Mouse (Mus musculus): Measurements from ENCODE around the gene Eif5. TPM values are rescaled to one million over a fixed set of nuclear protein-coding genes. Genes with fewer than 3 reads are reported as not detected.
"Not testable (repeated sequence)": the region's sequence is repeated elsewhere in the genome, so short reads cannot be mapped to it uniquely, and the experiment has no call there.

Gene Eif5
- total RNA-seq, 2 experiments from 2014 or later, result 254 to 262 TPM

DNA sequence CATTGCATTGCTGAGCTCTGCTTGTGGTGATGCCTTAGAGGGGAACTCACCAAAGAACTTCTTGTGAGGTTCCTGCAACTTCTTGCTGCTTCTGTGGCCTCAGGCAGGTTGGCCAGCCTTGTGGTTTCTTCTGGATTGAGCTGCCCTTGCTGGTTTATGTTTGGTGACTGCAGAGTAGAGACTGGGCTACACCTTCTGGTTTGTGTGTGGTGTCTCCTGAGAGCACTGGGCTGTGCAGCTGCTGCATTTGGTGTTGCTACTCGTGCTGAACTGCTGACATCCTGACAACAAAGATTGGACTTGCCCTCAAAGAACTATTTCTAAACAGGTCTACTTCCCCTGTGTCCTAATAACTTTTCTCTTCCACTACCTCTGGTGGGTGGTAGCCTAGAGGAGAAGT, 13.3 kb upstream of the Eif5 start:
- no peak for DNase-seq (ENCODE audit: low spot score in 2 of 2)

DNA sequence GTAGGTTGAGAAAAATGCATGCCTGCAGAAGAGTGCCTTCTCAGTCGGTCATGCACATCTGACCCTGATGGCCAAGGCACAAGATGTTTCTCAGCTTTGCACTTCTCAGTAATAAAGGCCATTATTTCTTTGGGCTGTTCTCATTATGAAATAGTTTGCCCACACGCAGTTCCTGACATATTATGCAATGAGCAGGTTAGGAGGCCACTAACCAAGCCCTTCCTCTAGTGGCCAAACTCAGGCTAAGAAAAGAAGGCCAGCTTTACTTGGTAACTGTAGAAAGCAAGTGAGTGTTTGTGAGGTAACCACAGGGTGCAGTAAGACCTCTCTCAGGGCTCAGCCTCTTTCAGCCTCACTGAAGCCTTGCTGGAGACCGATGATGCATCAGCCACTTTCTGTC, 12.9 kb upstream of the Eif5 start:
- no peak for DNase-seq (ENCODE audit: low spot score in 2 of 2)

DNA sequence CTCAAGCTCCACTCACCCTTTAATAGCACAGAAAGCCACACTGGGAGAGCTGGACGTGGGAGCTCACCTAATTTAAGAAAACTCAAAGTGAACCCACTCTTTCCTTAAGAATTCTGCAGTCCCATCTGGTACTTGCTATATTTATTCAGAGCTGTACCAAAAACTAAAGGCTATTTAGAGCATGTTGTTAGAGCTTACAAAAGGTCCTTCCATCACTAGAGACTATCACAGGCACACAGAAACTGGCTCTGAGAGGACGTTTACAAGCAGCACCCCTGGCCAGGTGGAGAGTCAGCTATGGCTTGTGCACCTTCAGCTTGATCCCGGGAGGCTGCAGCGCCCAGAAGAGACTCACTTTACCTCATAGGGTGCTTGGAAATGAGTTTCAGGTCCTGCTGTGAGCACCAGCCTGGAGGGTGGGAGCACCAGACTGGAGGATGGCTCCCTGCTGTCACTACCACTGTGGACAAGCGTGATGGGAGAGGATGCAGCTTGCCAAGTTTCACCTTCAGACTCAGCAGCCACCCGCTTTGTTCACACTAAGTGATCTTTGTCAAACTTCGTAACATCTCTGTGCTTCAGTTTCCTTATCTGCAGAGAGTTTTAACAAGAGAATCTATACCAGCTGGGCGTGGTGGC, 10.1 kb upstream of the Eif5 start:
- DNase-seq (ENCODE audit: low spot score in 2 of 2), result peak in 1 of 2 experiments; percentile 38

DNA sequence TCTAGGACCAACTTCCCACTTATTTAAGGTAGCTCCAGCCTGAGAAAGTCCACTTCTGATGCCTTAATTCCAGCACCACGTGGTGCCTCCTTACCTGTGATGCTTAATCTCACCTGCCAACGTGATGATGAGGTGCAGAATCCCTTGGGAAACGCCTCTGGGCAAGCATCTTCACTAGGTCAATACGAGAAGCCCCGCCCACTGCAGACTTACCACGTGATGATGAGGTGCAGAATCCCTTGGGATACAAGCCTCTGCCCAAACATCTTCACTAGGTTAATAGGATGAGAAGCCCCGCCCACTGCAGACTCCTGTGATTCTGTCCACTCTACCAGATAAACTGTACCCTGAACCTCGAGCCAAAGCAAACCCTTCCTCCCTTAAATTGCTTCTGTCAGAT, 8.6 kb upstream of the Eif5 start:
- no peak for DNase-seq (ENCODE audit: low spot score in 2 of 2)

DNA sequence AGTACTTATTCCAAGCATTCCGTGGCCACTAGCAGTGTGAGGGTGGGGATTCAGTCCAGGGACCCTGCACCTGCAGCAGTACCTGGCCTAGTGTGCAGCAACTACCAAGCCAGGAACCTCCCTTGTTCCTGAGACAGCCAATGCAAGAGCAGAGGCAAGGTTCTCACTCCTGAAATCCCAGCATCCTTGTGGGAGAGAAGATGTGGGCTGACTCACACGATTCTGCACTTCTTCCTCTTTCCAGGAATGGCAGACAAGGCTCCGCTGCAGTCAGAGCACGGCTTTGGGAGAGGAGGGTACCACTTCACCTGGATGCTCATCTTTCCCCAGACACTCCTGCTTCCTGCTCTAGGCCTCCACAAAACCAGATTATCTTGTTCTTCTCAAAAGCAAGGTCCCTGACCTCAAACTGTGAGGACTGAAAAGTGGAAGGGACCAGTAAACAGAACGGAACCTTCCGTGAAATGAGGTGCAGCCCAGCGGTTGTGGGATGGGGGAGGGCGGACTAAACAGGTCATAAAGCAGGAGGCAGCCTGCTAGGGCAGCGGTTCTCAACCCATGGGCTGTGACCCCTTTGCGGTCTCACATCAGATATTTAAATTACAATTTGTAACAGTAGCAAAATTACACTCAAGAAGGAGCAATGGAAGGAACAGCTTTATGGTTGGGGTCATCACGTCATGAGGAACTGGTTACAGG, 4.6 kb upstream of the Eif5 start:
- no peak for DNase-seq (ENCODE audit: low spot score in 2 of 2)

DNA sequence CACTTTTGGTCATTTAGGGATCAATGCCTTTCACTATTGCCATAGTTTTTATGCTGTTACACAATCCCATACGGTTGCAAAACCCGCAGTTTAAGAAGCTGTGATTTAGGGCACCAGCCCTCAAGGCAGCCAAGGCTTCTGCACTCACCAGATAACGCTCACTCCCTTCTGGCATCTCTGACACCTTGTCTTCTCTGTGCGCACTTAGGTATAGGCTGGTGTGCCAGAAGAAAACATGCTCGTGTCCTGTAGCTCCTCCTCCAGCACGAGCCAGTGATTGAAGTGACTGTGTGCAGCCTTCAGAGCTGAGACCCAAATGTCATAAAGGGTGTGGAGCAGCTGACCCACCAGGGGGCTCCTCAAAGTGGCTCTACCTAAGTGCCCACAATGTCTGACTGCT, 2.5 kb upstream of the Eif5 start:
- DNase-seq (ENCODE audit: low spot score in 2 of 2), result no peak

DNA sequence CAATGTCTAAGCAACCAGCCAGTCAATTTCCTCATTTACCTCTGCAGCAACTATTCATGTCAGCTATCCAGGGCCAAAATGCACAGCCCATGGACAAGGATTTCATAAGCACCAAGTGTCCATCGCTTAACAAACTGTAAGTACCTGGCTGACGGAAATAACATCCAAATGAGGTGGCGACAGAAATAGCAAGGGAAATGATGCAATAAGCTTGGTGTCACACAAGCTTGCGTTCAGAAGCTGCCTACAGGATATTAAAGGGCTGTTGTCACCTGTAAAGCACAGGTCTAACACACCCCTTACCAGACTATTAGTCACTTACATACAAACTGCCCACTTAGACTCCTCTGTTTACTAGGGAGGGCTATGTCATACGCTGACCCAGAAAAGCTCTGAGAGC, 2.1 kb upstream of the Eif5 start:
- DNase-seq (ENCODE audit: low spot score in 2 of 2), result no peak

DNA sequence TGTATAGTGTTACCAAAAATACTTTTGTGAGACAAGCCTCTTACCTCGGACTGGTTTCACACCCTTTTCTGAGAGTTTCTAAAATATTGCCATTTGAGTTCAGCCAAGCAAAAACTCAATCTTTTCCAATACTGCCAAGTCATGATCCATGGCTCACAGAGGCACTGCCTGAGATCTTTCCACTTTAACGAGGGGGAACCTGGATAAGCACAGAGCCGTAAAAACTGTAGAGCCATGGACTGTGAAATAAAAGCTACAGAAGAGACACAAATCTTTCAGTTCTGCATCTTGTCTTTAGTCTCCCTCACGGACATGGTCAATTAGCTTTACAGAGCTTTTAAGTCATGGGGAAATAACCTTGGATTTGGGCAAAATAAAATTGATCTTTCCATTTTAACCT, 1.1 kb upstream of the Eif5 start:
- no peak for DNase-seq (ENCODE audit: low spot score in 2 of 2)

DNA sequence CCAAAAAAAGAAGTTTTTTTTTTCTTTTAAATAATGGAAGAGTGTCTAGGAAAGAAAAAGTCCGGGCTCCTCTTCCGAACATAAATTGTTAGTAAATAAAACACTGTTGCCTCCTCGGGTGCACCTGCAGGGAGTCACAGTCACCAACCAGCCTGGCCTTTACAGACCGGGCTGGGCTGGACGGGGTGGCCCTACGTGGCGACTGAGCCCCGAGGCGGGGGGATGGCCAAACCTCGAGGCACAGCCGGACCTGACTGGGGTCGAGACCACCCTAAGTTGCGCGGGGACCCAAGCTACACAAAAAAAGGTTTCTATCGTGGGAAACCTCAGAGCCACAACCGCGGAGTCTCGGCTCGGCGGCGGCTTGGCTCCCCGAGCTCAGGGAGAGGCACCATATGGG, 475 bp upstream of the Eif5 start:
- no peak for DNase-seq (ENCODE audit: low spot score in 2 of 2)

DNA sequence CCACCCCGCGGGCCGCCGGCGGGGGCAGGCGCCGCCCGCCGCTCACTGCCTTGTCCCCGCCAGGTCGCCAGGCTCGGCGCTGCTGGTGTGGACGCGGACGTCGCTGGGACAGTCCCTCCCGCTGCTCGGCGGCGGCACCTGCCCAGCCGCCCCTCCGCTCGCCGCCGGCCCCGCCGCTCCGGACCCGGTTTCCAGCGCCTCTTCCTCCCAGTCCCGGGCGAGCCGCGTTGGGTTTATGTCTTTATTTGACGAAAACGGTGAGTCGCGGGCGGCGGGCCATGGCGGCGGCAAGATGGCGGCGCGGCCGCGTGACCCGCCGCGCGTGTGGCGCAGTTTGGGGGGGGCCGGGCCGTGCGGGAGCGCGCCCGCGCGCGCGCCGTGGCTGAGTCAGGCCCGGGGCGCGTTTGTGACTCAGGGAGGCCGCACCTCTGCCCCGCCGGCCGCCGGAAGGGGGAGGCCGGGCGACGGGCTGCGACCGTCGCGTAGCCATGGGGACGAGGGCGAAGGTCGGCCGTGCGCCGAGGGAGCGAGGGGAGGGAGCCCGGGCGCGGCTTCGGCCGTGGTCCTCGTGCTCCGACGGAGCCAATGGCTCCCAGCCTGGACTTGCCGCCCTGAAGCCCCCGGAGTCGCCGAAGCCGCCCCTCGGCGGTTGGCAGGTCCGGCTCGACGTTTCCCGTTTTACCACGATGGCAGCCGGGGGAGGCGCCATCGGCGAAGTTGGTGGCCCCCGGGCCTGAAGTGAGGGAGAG, 650 bp downstream of the Eif5 start:
- DNase-seq (ENCODE audit: low spot score in 2 of 2), result peak; percentile 57 to 73

DNA sequence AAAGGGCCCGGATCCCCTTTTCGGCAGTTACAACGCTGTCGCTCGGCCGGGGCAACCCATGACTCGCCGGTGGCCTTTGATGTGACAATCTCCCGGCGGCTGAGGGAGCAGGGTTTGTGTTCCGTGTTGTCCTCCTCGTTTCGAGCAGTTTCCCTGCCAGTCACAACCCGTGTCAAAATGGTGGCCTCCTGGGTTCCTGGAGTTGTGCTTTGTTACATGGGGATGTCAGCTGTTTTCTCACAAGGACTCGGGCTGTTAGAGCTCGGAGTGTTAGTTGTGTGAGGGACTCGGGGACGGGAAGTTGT, 1.2 kb downstream of the Eif5 start:
- no peak for DNase-seq (ENCODE audit: low spot score in 2 of 2)

DNA sequence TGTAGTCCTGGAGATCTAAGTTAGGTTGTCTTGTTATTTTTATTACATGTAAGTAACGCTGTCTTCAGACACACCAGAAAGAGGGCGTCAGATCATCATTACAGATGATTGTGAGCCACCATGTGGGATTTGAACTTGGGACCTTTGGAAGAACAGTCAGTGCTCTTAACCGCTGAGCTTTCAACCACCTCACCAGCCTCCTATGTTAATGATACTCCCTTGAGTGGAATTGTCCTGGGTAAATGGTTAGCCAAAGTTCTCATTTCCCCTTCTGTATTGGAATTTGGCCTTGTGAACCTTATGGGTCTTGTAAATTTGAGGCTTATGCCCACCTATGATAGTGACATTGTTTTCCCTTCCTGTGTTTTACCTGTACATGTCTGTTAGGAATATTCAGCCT, 9.3 kb downstream of the Eif5 start:
- no peak for DNase-seq (ENCODE audit: low spot score in 2 of 2)

DNA sequence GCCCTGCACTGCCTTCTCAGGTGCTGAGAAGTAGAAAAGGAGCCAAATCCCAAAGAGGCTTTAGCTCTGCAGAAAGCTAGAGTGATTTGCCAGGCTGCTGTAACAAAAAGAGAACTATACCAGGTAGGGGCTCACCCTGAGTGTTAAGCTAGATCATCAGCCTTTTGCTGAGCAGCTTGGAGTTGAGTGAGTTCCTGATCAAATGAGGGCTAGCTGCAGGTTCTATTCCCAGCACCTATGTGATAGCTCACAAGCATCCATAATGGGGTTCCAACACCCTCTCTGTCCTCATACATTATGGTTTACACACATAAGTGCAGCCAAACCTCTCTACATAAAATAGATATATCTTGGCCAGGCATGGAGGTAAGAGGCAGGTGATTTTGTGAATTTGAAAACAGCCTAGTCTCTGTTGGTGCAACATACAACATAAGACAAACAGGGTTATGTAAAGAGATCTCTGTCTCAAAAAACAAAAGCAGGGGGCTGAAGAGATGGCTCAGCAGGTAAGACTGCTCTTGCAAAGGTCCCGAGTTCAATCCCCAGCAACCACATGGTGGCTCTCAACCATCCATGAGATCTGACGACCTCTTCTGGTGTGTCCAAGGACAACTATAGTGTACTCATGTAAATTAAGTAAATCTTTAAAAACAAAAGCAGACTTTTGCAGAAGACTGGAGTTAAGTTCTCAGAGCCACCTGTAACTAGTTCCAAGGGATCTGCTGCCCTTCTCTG, 10.9 kb downstream of the Eif5 start:
- DNase-seq (ENCODE audit: low spot score in 2 of 2), result no peak

DNA sequence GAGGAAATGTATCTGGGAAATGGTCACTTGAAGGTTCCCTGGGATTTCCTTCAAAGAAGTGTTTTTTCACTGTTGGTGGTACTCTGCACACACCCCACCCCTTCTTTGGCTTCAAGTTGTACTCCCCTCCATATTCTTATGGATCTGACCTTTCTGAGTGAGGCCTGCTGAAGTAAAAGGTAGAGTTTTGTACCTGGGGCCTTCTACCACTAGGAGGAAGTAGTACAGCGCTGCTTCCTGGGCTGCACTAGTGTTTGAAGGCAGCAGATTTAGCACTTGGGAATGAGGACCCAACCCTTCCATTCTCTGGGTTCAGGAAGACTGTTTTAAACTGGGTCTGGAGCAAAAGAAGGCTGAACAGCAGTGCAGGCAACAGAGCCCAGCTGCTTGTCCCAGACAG, 12.9 kb downstream of the Eif5 start:
- DNase-seq (ENCODE audit: low spot score in 2 of 2), result no peak

DNA sequence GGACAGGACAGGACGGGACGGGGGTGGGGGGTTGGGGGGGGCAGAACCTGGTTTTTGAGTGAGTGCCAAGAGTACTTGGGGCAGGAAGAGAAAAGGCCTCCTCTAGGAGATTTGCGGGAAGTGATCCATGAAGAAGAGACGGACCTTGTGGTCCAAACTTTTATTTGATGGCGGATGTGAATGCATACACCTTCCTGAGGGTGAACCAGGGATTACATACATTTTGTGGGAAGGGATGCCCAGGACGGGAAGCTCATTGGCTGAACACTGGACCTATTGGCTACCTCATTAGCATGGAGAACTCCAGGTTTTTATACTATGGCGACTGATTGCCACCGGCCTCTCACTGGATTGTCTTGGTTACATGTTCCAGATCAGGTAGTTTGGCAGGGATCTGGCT, 14.5 kb downstream of the Eif5 start:
- no peak for DNase-seq (ENCODE audit: low spot score in 2 of 2)

DNA sequence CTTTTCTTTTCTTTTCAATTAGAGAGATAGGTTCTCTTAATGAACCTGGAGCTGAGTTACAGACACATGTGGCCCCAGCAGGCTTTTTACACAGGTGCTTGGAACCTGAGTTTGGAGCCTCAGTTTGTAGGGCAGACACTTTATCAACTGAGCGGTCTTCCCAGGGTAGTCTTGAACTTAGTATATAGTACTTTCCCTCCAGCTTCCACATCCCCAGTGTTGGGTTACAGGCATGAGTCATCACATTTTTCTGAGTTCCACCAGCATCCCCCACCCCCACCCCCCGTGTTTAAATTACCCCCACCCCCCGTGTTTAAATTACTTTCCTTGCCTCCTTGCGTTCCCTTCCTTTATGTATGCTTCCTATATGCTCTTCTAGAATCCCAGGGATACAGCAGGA, 17.5 kb downstream of the Eif5 start:
- no peak for DNase-seq (ENCODE audit: low spot score in 2 of 2)

DNA sequence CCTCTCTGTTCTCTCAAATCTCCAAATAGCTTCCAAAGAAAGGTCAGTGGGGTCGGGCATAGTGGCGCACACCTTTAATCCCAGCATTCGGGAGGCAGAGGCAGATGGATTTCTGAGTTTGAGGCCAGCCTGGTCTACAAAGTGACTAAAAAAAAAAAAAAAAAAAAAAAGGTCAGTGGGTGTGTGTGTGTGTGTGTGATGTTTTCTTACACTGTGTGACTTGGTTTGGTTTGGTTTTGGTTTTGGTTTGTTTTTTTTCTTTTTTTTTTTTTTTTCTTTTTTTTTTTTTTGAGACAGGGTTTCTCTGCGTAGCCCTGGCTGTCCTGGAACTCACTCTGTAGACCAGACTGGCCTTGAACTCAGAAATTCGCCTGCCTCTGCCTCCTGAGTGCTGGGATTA, 18.1 kb downstream of the Eif5 start:
- DNase-seq (ENCODE audit: low spot score in 2 of 2), result not testable (repeated sequence)

DNA sequence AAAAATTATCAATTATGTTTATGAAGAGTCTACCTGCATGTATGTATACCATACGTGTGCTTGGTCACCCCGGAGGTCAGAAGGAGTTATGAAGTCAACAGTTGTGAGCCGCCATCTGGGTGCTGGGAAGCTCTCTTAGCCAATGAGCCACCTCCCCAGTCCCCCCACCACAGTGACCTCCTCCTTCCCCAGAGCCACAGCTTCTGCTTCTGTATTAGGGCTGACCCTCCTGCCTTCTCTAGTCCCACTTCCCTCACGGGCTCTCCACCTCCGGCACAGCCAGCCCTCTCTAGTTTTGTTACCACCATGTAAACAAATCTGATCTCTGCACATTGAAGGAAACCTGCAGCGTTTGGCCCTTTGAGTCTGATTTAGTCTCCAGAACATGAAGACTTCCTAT, 19.7 kb downstream of the Eif5 start:
- no peak for DNase-seq (ENCODE audit: low spot score in 2 of 2)

DNA sequence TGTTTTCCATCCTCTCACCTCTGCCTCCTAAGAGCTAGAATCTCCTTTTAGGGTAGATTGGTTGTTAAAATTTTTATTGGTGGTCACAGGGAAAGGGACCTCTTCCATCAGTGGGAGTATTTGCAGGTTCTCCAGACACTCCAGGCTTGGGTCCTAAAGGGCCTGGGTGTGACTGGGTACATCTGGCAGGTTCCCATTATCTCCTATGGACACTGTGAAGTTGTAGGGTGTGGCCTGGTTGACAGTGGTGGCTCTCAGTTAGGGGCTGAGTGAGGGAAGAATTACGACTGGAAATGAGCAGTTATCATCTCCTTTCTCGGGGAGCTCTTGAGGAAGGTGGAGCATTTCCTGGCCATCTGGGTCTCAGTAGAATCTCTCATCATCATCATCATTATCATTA, 20.8 kb downstream of the Eif5 start:
- no peak for DNase-seq (ENCODE audit: low spot score in 2 of 2)

DNA sequence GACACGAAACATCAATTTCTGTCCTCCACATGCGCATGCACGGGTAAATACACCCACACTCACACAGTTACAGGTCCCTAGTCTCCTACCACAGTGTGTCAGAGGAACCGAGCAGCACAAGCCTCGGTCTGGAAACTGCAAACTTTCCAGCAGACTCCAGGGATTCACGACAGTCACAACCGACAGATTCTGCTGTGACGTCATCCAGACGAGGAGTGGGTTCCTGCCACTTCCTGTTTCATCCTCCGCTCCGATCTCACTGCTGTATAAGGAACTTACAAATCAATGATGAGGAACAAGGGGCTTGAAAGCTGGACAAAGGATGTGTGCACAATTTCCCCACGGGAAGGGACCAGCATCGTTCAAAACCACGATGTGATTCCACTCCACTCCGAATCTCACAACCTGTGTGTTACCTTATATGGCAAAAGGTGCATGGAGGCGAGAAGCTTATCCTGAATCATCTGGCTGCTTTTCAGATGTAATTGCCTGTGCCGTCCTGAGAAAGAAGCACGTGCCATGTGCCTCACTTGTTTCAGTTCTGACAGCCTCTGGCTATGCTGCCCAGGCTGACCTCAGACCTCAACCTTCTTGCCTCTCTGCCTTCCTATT, 21.9 kb downstream of the Eif5 start:
- DNase-seq (ENCODE audit: low spot score in 2 of 2), result peak; percentile 68 to 80

DNA sequence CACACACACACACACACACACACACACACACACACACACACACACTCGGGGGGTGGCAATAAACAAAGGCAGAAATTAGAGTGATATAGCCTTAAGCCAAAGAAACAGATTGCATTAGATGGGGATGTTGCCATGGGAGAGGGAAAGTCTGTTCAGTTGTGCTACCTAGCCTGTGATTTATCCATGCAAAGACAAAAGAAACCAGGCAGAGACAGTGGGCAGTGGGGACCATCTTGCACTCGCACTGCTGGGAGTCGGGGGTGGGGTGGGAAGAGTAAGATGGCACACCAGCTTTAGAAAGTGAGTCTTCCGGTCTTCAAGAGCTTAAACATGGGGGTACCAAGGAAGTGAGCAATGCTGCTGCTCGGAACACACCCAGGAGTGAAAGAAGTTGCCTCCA, 22.5 kb downstream of the Eif5 start:
- DNase-seq (ENCODE audit: low spot score in 2 of 2), result peak; percentile 32 to 51
